Mouse (Mus musculus): ENCODE measurements at regions not wholly inside any gene's neighbourhood (a gene's known extent, or its start where the extent isn't known, plus 50 kb on each side); places are given as distances from the start of the nearest gene placed in this dataset.

DNA sequence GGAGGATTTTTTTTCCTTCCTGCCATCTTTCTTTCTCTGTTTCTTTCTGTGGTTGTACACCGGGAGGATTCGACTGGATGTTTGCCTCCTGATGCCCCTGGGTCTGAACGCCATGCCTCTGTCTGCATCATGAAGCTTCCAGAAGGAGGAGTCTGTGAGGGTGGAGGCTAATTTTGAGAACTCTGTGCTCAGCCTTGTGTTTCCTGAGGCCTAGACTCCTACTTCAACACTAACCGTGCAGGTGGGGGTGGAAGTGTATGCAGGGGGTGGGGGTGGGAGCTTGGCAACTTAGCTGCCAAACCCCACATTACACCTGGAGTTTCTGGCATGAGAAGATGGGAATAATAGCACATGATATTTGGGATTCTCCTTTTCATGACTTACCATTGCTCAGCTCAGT, 82.0 kb upstream of the Sorcs3 start:
- TF ChIP-seq CTCF (conservative IDR thresholded peaks at IDR 0.05; ENCODE audit: insufficient read depth, insufficient read length, low read depth, low read length) (no peak), POLR2A (IDR thresholded peaks at IDR 0.05; ENCODE audit: low read depth, low read length) (no peak)

All from kidney, adult 2 months (tissue).